Mouse (Mus musculus) forebrain, embryonic 16.5 days (tissue): Measurements from ENCODE around the gene Cep70. TPM values are rescaled to one million over a fixed set of nuclear protein-coding genes. Genes with fewer than 3 reads are reported as not detected.

Experiments used
- ATAC-seq: fragments of 200-750 bp; cut with Nextera tagmentation; 2 replicates; pipeline ENCODE4 v1.8.0; 2017; ENCODE audit warnings: mild to moderate bottlenecking, moderate library complexity
- H3K27ac ChIP-seq: fragments of 300-500 bp; sonication (generic); 2 replicates; pipeline ENCODE4 v1.5.1; 2014; ENCODE audit warnings: low read length, control low read depth
- H3K27me3 ChIP-seq: fragments of 300-500 bp; sonication (generic); replicated peaks from 2 replicates; pipeline ENCODE4 v1.6.1; 2014; ENCODE audit warnings: low read length; ENCODE audit not compliant: control insufficient read depth, insufficient read depth
- H3K36me3 ChIP-seq: fragments of 300-500 bp; sonication (generic); 2 replicates; pipeline ENCODE4 v1.6.1; 2014; ENCODE audit not compliant: control insufficient read depth, insufficient read depth
- H3K4me1 ChIP-seq: fragments of 300-500 bp; sonication (generic); replicated peaks from 2 replicates; pipeline ENCODE4 v1.6.1; 2014; ENCODE audit warnings: low read length; ENCODE audit not compliant: control insufficient read depth, insufficient read depth
- H3K4me2 ChIP-seq: fragments of 300-500 bp; sonication (generic); 2 replicates; pipeline ENCODE4 v1.6.1; 2014; ENCODE audit warnings: mild to moderate bottlenecking, low read length, control low read depth
- H3K4me3 ChIP-seq: fragments of 300-500 bp; sonication (generic); replicated peaks from 2 replicates; pipeline ENCODE4 v1.5.1; 2014; ENCODE audit warnings: mild to moderate bottlenecking, low read length, control low read depth
- H3K9ac ChIP-seq: fragments of 300-500 bp; sonication (generic); replicated peaks from 2 replicates; pipeline ENCODE4 v1.6.1; 2014; ENCODE audit warnings: low read depth, low read length, control low read depth
- H3K9me3 ChIP-seq: fragments of 300-500 bp; sonication (generic); 2 replicates; pipeline ENCODE4 v1.6.1; 2016; ENCODE audit warnings: low read length; ENCODE audit not compliant: control insufficient read depth
- WGBS: fragments of 180-500 bp; shearing (Covaris S2); extraction: QIAGEN DNeasy Blood & Tissue Kit; methylation state at CpG from one replicate; pipeline ENCODE4 v1.1.7; 2014; 5-methylcytosine and 5-hydroxymethylcytosine counted together
- polyA plus RNA-seq: library from polyadenylated mRNA; unstranded; fragments of >200 nt; fragmentation: Nextera tagmentation; extraction: Ambion mirVana; gene quantifications from 2 replicates; pipeline ENCODE4 v1.2.1, GENCODE M21; 2015

The Cep70 gene
- 81.5 and 84.4 TPM in 2 replicates for polyA plus RNA-seq

- WGBS, result under 1% methylated on average over 66 of the region's 66 CpGs
- H3K27me3 ChIP-seq, result no peaks in the 10 kb centered on the region
- no peaks in the 10 kb centered on the region for H3K9me3 ChIP-seq
- ATAC-seq, result peak; percentile 95
- peak within 1 kb of the TSS; percentile 90 for H3K9ac ChIP-seq
- H3K27ac ChIP-seq, result peak within 1 kb of the TSS; percentile 86
- H3K4me3 ChIP-seq, result peak within 1 kb of the TSS; percentile 98
- H3K4me2 ChIP-seq, result peak within 1 kb of the TSS; percentile 70
- peaks cover 16% of the 10 kb centered on the region for H3K4me1 ChIP-seq
- H3K36me3 ChIP-seq, result no peaks in the 10 kb centered on the region; the same call in 1 of the 2 replicates
Measured at GRCm38 (mm10) chr9:99243190-99243894, at the start of gene Cep70. Cep70 (plus strand) TSS chr9:99243367.

- 92% methylated on average over 2 of the region's 2 CpGs for WGBS
- ATAC-seq, result no peak
Measured at GRCm38 (mm10) chr9:99212643-99213042, 30.5 kb upstream of the Cep70 start.

GRCm38 (mm10) chr9:99216182-99216581, 27.0 kb upstream of the Cep70 start:
- no peak for ATAC-seq
- Histone ChIP-seq H3K27ac (no peak overlapping the region), H3K4me1 (no peaks in the 10 kb centered on the region), H3K4me2 (no peak overlapping the region), H3K36me3 (no peaks in the 10 kb centered on the region), H3K4me3 (no peak overlapping the region), H3K9me3 (no peaks in the 10 kb centered on the region), H3K9ac (no peak overlapping the region), H3K27me3 (no peaks in the 10 kb centered on the region)
- 90% methylated on average over 2 of the region's 2 CpGs for WGBS

More at GRCm38 (mm10) chr9:99212643-99213042, 30.5 kb upstream of the Cep70 start:
- Histone ChIP-seq H3K27me3 (no peaks in the 10 kb centered on the region), H3K4me1 (no peaks in the 10 kb centered on the region), H3K9me3 (no peaks in the 10 kb centered on the region), H3K27ac (no peak overlapping the region), H3K4me3 (no peak overlapping the region), H3K9ac (no peak overlapping the region), H3K36me3 (no peaks in the 10 kb centered on the region), H3K4me2 (no peak overlapping the region)

- H3K4me3 ChIP-seq, result no peak overlapping the region
- H3K36me3 ChIP-seq, result no peaks in the 10 kb centered on the region
- no peaks in the 10 kb centered on the region for H3K27me3 ChIP-seq
- H3K27ac ChIP-seq, result no peak overlapping the region
- no peaks in the 10 kb centered on the region for H3K9me3 ChIP-seq
- 26% methylated on average over 6 of the region's 6 CpGs for WGBS
- H3K4me2 ChIP-seq, result no peak overlapping the region
- no peaks in the 10 kb centered on the region for H3K4me1 ChIP-seq
- no peak for ATAC-seq
- H3K9ac ChIP-seq, result no peak overlapping the region
Measured at GRCm38 (mm10) chr9:99217999-99218719, 25.0 kb upstream of the Cep70 start.

- no peak overlapping the region for H3K4me3 ChIP-seq
- no peak overlapping the region for H3K4me2 ChIP-seq
- H3K9me3 ChIP-seq, result no peaks in the 10 kb centered on the region
- no peaks in the 10 kb centered on the region for H3K27me3 ChIP-seq
- WGBS, result 89% methylated on average over 4 of the region's 4 CpGs
- no peaks in the 10 kb centered on the region for H3K36me3 ChIP-seq
- ATAC-seq, result no peak
- no peak overlapping the region for H3K27ac ChIP-seq
- no peak overlapping the region for H3K9ac ChIP-seq
- H3K4me1 ChIP-seq, result no peaks in the 10 kb centered on the region
Measured at GRCm38 (mm10) chr9:99221636-99222035, 21.5 kb upstream of the Cep70 start.

GRCm38 (mm10) chr9:99224583-99224982, 18.6 kb upstream of the Cep70 start:
- no peak for ATAC-seq
- Histone ChIP-seq H3K9ac (no peak overlapping the region), H3K27me3 (no peaks in the 10 kb centered on the region), H3K27ac (no peak overlapping the region), H3K4me1 (no peaks in the 10 kb centered on the region), H3K4me3 (no peak overlapping the region), H3K9me3 (no peaks in the 10 kb centered on the region), H3K36me3 (no peaks in the 10 kb centered on the region), H3K4me2 (no peak overlapping the region)
- 44% methylated on average over 3 of the region's 3 CpGs for WGBS

GRCm38 (mm10) chr9:99229450-99229849, 13.7 kb upstream of the Cep70 start:
- WGBS, result 86% methylated on average over 14 of the region's 14 CpGs
- H3K4me3 ChIP-seq, result no peak overlapping the region
- H3K27ac ChIP-seq, result no peak overlapping the region
- H3K9me3 ChIP-seq, result no peaks in the 10 kb centered on the region; the same call in 1 of the 2 replicates
- no peaks in the 10 kb centered on the region for H3K36me3 ChIP-seq
- no peak overlapping the region for H3K9ac ChIP-seq
- H3K4me1 ChIP-seq, result no peaks in the 10 kb centered on the region
- no peak for ATAC-seq
- no peaks in the 10 kb centered on the region for H3K27me3 ChIP-seq
- H3K4me2 ChIP-seq, result no peak overlapping the region

- H3K4me3 ChIP-seq, result no peak within 1 kb of the TSS
- WGBS, result 89% methylated on average over 14 of the region's 14 CpGs
- H3K9me3 ChIP-seq, result no peaks in the 10 kb centered on the region; the same call in 1 of the 2 replicates
- no peak for ATAC-seq
- H3K27me3 ChIP-seq, result no peaks in the 10 kb centered on the region
- H3K36me3 ChIP-seq, result no peaks in the 10 kb centered on the region
- H3K4me1 ChIP-seq, result no peaks in the 10 kb centered on the region
- H3K9ac ChIP-seq, result no peak within 1 kb of the TSS
- H3K27ac ChIP-seq, result no peak within 1 kb of the TSS
- no peak within 1 kb of the TSS for H3K4me2 ChIP-seq
Measured at GRCm38 (mm10) chr9:99237139-99237538, 6.0 kb upstream of the Cep70 start, which contains the start of gene Faiml. Faiml (minus strand) TSS chr9:99237239.

GRCm38 (mm10) chr9:99238276-99238675, 4.9 kb upstream of the Cep70 start:
- H3K9ac ChIP-seq, result no peak overlapping the region
- no peak overlapping the region for H3K4me3 ChIP-seq
- no peak for ATAC-seq
- H3K9me3 ChIP-seq, result no peaks in the 10 kb centered on the region
- no peaks in the 10 kb centered on the region for H3K36me3 ChIP-seq
- no peak overlapping the region for H3K27ac ChIP-seq
- WGBS, result 82% methylated on average over 10 of the region's 10 CpGs
- H3K4me2 ChIP-seq, result no peak overlapping the region
- H3K4me1 ChIP-seq, result peaks cover 4% of the 10 kb centered on the region; the same call in 1 of the 2 replicates
- H3K27me3 ChIP-seq, result no peaks in the 10 kb centered on the region
